Mouse (Mus musculus) thymus, postnatal 36 days (tissue): Measurements from ENCODE around the gene Gm10272.
A peak's percentile ranks its signal among the peaks of the same experiment; 100 is the strongest.
"Not testable (repeated sequence)": the region's sequence is repeated elsewhere in the genome, so short reads cannot be mapped to it uniquely, and the experiment has no call there.

ENCODE experiments used
- DNase-seq, 2 experiments: peaks; one replicate each; pipeline ENCODE4 v3.0.0; 2022; ENCODE audit warnings: mixed read lengths in 2 of 2

Gene Gm10272

GRCm38 (mm10) chr10:77706326-77706725, at the start of gene Gm10272:
Gene Gm10272, plus strand, starts transcription at chr10:77706626.
- no peak for DNase-seq

DNA sequence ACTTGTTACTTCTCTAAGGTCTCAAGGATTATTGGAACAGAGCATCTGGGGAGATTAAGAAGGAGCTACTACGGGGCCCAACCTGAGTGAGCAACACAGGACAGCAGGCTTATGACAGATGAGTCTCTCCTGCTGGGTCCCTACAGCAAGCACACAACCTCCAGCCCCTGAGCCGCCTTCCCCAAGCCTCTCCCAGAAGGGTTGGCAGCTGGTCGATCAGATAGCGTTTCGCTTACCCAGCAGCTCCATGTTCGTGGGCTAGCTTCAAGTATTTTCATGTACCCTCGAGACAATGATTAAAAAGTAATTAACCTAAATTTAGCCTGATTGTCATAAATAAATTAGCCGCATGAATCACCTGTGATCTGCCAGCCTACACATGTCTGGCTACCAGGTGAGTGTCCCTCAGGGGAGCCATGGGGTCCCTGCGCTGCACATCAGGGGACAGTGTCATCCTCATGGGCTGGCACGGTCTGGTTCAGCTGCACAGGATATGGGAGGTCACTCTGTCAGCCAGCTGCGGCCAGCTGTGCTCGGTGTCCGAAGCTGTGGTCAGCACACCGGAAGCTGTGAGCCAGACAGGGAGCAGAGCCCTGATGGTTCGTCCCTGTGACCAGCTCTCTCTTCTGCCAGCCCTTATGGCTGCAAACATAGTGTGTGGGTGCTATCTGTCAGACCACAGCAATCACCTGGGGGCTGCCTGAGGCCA, 48.0 kb upstream of the Gm10272 start:
- DNase-seq, result no peak

DNA sequence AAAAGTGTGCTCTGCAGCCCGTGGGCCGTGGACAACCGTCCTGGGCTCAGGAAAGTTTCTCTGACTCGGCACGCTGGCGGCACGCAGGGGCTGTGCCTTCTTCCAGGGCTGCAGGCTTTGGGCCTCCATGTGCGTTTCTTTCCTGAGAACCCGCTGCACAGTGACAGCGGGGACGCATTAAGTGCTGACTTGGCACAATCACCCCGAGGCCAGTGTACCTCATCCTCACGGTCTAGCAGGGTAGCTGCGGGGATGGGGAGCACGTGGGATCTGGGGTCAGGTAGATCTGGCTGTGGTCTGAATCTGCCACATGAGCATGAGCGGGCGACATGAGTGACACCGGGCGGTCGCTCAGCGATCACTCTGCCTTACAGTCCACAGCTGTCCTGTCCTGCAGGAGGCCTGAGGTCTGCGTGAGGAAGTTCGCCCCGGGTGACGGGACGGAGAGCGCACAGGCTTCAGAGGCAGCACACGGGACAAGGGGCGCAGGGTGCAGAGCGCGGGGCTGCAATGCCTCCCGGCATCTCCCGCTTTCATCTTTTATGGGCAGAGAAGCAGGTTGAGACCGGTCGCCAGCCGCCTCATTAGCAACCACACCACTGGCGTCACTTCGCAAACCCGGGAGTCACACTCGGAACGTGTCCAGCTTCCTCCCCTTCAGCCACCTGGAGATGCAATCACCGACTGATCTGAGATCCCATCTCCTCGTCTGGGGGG, 42.3 kb upstream of the Gm10272 start:
- no peak for DNase-seq

- DNase-seq, result peak in 1 of 2 experiments; percentile 43
Measured at GRCm38 (mm10) chr10:77666342-77666741, 40.1 kb upstream of the Gm10272 start.

- no peak for DNase-seq
Measured at GRCm38 (mm10) chr10:77667402-77667801, 39.0 kb upstream of the Gm10272 start.

DNA sequence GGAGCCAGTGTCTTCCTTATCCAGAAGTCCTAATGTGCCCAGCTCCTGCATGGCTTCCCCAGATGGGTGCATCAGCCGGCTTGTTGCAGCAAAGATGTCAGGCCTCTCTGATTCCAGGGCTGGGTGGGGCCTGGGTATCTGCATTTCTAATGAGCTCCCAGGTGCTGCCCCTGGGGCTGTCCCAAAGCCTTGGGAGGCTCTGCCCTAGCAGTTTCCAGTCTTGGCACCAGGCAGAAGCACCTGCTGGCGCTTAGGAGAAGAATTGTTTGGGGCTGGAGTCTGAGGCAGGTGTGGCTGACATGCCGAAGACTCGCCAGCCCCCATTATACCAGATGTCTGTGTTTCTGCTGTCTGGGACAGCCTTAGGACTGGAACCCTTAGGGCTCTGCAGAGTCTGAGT, 35.7 kb upstream of the Gm10272 start:
- no peak for DNase-seq

DNA sequence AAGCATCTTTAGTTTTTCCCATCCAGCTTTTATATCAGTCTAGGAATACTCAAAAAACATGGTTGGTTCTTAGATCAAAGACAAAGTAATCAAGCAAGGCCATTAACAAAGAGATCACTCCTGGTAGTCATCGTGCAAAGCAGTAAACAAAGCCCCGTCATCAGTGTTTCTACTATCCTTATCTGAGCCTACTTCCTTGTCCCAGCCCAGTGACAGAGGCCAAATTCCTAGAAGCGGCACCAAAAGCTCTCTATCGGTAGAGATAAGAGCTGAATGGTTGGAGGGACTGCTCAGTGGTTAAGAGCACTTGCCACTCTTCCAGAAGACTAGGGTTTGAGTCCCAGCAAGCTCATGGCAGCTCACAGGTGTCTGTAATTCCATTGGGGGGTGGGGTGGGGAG, 34.9 kb upstream of the Gm10272 start:
- DNase-seq, result no peak

DNA sequence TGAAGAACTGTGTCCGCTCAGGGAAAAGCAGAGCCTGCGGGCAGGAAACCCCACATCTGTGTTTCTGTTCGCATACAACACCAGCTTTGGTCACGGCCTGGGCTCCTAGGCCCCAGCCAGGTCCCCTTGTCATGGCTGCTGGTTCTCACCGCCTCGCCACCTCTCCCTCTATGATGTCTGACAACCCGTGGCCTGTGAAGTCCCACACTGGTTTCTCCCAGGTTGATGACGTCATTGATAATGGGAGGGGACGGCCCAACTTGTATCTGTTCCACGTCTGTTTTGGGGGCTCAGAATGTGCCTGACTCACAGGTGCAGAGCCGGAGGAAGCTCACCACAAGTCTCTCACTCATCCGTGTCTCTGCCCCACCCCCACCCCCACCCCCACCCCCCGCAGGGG, 32.7 kb upstream of the Gm10272 start:
- peak; percentile 62 to 70 for DNase-seq

GRCm38 (mm10) chr10:77677562-77677961, 28.9 kb upstream of the Gm10272 start:
- peak; percentile 42 to 43 for DNase-seq

GRCm38 (mm10) chr10:77682994-77683393, 23.4 kb upstream of the Gm10272 start:
- no peak for DNase-seq

DNA sequence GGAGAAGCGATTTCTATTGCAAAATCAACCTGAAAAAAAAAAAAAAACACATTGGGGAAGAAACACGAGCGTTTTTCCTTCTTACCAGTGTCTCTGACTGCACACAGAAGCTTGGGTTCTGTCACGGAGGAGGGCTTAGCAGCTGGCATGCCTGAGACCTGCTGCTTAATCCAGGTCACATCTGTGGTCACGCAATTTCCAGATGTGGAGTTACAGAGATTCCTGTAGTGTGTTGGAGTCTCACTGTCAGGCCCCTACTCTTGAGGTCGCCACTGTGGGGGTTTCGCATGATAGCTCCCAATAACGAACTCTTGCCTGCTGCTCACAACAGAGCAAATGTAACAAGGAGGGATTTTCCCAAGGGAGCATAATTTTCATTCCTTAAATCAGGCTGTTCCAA, 22.2 kb upstream of the Gm10272 start:
- no peak for DNase-seq

- no peak for DNase-seq
Measured at GRCm38 (mm10) chr10:77685895-77686664, 20.3 kb upstream of the Gm10272 start, which contains the start of gene Tspear. Gene Tspear, plus strand, starts transcription at chr10:77686569.

DNA sequence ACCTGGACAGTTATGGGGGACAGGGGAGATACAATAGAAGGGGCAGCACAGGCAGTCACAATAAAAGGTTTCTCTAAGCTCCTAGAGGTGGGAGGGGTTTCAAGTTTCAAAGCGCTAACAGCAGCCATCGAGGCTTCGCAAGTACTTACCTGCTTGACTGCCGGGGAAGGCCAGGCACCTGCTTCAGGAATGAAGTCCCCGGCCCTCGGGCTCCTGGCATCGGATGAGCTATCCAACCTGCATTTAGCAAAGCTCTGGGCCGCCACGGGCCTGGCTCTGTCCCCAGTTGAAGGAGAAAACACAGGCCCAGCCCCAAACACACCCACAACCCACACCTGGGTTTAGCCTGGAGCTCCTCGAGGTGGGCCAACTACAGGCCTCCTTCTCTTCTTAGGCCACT, 19.4 kb upstream of the Gm10272 start:
- no peak for DNase-seq

DNA sequence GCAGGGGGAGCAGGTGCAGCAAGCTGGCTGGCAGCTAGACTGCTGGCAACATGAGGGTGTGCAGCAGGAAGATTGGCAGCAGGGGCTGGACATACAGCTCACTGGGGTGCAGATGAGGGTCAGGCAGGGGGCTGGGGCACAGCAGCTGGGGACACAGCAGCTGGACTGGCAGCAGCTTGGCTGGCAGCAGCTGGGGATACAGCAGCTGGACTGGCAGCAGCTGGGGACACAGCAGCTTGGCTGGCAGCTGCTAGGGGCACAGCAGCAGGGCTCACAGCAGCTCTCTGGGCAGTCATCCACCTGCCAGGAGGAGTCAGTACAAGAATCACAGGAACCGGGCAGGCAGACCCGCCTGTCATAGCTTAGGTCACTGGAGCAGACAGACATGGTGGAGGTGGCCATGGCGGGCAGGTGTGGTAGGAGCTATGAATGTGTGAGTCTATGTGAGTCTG, 16.0 kb upstream of the Gm10272 start, which contains the start of gene Gm19402:
Gm19402 (minus strand) TSS at position 402 of the 452 bp plus-strand sequence.
- DNase-seq, result not testable (repeated sequence)

- DNase-seq, result no peak
Measured at GRCm38 (mm10) chr10:77697133-77697532, 9.3 kb upstream of the Gm10272 start, which contains the start of gene Gm9508. Gene Gm9508, minus strand, starts transcription at chr10:77697233.

GRCm38 (mm10) chr10:77709831-77710230, 3.4 kb downstream of the Gm10272 start:
- no peak for DNase-seq

- DNase-seq, result not testable (repeated sequence)
Measured at GRCm38 (mm10) chr10:77711157-77711556, 4.7 kb downstream of the Gm10272 start, which contains the start of gene Gm10024. Gene Gm10024, plus strand, starts transcription at chr10:77711457.

DNA sequence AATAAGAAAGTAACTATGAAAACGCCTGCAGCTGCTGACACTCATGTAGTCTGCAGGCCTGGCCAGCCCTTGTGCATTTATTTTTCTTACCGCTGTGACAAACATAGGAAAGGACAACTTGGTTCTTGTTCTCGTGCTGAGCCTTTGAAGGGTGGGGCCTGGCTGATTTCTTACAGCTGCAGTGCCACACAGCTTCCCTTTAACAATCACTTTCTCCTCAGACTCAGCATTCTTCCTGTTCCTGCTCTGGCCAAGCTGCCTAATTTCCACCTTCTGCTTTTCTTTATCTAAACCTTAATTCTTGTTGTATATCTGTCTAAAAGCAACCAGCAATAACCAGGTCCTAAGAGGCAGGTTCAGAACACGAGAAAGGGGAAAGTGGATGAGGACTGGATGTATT, 7.3 kb downstream of the Gm10272 start:
- no peak for DNase-seq

- no peak for DNase-seq
Measured at GRCm38 (mm10) chr10:77715507-77715906, 9.1 kb downstream of the Gm10272 start, which contains the start of gene Gm10142. Gene Gm10142, plus strand, starts transcription at chr10:77715807.

DNA sequence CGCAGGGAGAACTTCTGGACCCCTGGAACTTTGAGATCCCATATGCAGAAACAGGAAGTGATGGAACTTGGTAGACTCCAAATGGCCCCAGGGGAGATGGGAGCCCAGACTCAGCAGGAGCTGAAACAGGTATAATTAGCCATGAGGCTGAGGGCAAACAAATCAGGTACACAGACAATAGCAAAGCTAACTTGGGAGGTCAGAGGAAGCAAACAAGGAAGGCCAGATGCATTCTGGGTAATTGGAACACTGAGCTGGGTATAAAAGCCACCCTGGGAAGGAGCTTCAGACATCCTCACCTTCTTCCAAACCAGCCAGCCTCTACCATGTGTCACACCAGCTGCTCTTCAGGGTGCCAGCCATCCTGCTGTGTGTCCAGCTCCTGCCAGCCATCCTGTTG, 13.9 kb downstream of the Gm10272 start, which contains the start of gene Krtap12-1:
Krtap12-1 (plus strand) TSS at position 301 of the 400 bp plus-strand sequence.
- DNase-seq, result not testable (repeated sequence)

DNA sequence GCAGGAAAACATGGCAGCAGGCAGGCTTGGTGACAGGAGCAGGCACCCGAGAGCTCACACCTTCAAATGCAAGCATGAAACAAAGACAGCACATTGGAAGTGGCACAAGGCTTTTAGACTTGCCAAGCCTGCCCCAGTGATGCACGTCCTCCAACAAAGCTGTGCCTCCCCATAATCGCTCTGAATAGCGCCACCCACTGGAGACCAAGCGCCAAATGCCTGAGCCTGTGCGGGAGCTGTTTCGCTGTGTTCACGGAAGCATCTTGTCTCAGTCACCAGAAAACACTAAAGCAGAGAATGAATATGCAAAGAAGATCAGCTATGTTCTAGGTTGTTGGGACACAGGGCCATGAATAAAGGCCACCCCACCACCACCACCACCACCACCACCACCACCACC, 18.4 kb downstream of the Gm10272 start:
- DNase-seq, result no peak

GRCm38 (mm10) chr10:77726186-77726585, 19.8 kb downstream of the Gm10272 start, which contains the start of gene Gm10100:
Gene Gm10100, plus strand, starts transcription at chr10:77726486.
- DNase-seq, result no peak

- DNase-seq, result no peak
Measured at GRCm38 (mm10) chr10:77728280-77728679, 21.9 kb downstream of the Gm10272 start.
